8 mouse cellular contexts compared by ENCODE assay signal in the genomic region with DNA sequence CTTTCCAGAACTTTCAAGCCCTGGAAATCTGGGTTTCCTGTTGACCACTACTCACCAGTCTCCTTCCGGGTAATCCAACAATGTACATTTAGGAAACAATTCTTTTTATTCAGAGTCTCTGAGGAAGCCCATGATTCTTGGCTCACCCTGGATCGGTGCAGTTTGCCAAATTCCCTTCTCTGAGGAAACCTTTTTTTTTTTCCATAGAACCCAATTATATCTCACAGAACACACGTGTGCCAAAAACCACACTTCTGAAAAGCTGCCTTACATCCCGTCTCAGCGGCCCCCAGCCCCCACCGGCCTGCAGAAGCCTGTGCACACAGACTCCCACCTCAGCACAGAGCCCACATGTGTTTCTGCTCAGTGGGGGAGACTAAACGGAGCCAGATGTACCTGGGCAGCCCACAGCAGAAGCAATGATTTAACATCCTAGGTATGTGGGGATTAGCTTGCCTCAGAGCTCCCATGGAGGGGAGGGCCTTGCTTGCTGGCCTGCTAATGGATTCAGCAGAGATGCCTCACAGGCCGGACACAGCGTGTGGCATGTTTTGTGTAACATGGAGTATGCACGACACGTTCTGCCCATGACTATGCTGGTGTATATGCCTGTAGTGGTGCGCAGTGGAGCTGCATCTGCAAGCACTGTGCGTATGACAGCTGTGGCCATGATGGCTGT.
DNase-seq lines count a peak whose midpoint lies in the region; ATAC-seq and TF ChIP-seq lines count a peak whose summit lies in the region.

No protein-coding gene starts in this region.

- TF ChIP-seq CTCF in lung, postnatal 0 days (IDR thresholded peaks at IDR 0.05): no peak

- H3K27ac ChIP-seq in lung, postnatal 0 days (ENCODE audit: low read length): no peak overlapping the region
- peak overlapping the region; percentile 5; the same call in 1 of the 2 replicates for H3K27ac ChIP-seq in kidney, embryonic 16.5 days (ENCODE audit: low read length)

- no peaks in the 10 kb centered on the region for H3K27me3 ChIP-seq in lung, postnatal 0 days (replicated peaks; ENCODE audit: insufficient read depth, low read length)
- H3K27me3 ChIP-seq in kidney, embryonic 16.5 days (ENCODE audit: insufficient read depth, low read length): no peaks in the 10 kb centered on the region

- 52% methylated on average over 13 of the region's 13 CpGs for WGBS in lung, postnatal 0 days
- 66% methylated on average over 13 of the region's 13 CpGs for WGBS in kidney, embryonic 16.5 days

- TF ChIP-seq EP300 in lung, postnatal 0 days (IDR thresholded peaks at IDR 0.05): no peak

- H3K36me3 ChIP-seq in lung, postnatal 0 days (ENCODE audit: insufficient read depth, low read length): no peaks in the 10 kb centered on the region
- no peaks in the 10 kb centered on the region for H3K36me3 ChIP-seq in kidney, embryonic 16.5 days (ENCODE audit: insufficient read depth, low read length)

- H3K4me2 ChIP-seq in lung, postnatal 0 days (replicated peaks; ENCODE audit: low read depth, low read length): no peak overlapping the region
- H3K4me2 ChIP-seq in kidney, embryonic 16.5 days (replicated peaks; ENCODE audit: low read depth, low read length): no peak overlapping the region

- ATAC-seq in lung, postnatal 0 days: no peak
- ATAC-seq in kidney, embryonic 16.5 days (ENCODE audit: low FRiP score, low TSS enrichment): peak; percentile 57; the same call in 1 of the 2 replicates

- peak; percentile 22 for DNase-seq in lung, postnatal 0 days (ENCODE audit: low spot score)
- DNase-seq in lung, postnatal 25 days (ENCODE audit: low spot score): no peak
- peak; percentile 15 to 24 for DNase-seq in heart, adult 18-20 months
- peak; percentile 28 for DNase-seq in right cerebral cortex, postnatal 14 days
- DNase-seq in urinary bladder, postnatal 25 days (ENCODE audit: low spot score): no peak
- no peak for DNase-seq in layer of hippocampus, postnatal 36 days
- DNase-seq in retina, postnatal 1 day: no peak

- no peaks in the 10 kb centered on the region for H3K9me3 ChIP-seq in lung, postnatal 0 days (ENCODE audit: low read length)
- H3K9me3 ChIP-seq in kidney, embryonic 16.5 days (ENCODE audit: low read length): no peaks in the 10 kb centered on the region

- H3K4me1 ChIP-seq in lung, postnatal 0 days (ENCODE audit: insufficient read depth, low read depth, low read length): no peaks in the 10 kb centered on the region
- no peaks in the 10 kb centered on the region for H3K4me1 ChIP-seq in kidney, embryonic 16.5 days (ENCODE audit: insufficient read depth, low read length)

- no peak overlapping the region for H3K4me3 ChIP-seq in lung, postnatal 0 days (ENCODE audit: low read depth, low read length)
- H3K4me3 ChIP-seq in kidney, embryonic 16.5 days (ENCODE audit: low read length): no peak overlapping the region

- H3K9ac ChIP-seq in lung, postnatal 0 days (replicated peaks; ENCODE audit: low read depth): no peak overlapping the region
- H3K9ac ChIP-seq in kidney, embryonic 16.5 days (replicated peaks; ENCODE audit: low read length): no peak overlapping the region

Comparison
In these comparisons a context has a peak if more than half of its experiments do, and no peak if none do; other contexts are left out.
1. DNase-seq: peak in lung, postnatal 0 days (single experiment), heart, adult 18-20 months (2 of 2) and right cerebral cortex, postnatal 14 days (single experiment); none in lung, postnatal 25 days (single experiment), urinary bladder, postnatal 25 days (single experiment), layer of hippocampus, postnatal 36 days (0 of 2) and retina, postnatal 1 day (single experiment).